Mouse (Mus musculus) Patski (cell line): ENCODE data around the gene Tnrc6c. TPM values are rescaled to one million over a fixed set of nuclear protein-coding genes. Genes with fewer than 3 reads are reported as not detected.

Source experiments
- ATAC-seq: fragments of 100-300 bp; one replicate; pipeline ENCODE4 v1.8.0; 2021
- CTCF ChIA-PET: fragments of 350-600 bp; sonication (Branson Sonifier 250); formaldehyde crosslinking; loops from one replicate; lab custom pipeline; 2022; ENCODE audit warnings: inconsistent platforms; lab: Charles Lee
- POLR2A ChIA-PET: fragments of 350-600 bp; sonication (Branson Sonifier 250); formaldehyde crosslinking; loops from one replicate; lab custom pipeline; 2022; ENCODE audit warnings: antibody characterized with exemption, inconsistent platforms; lab: Charles Lee
- DNase-seq: peaks from one replicate; pipeline ENCODE4 v3.0.0-alpha.2; 2011; ENCODE audit warnings: low read depth, low spot score
- H3K27me3 ChIP-seq: fragments of 371-371 bp; one replicate; pipeline ENCODE4 v1.5.1; 2021
- CTCF ChIP-seq: fragments of 100-300 bp; IDR thresholded peaks from one replicate; pipeline ENCODE4 v1.5.1; 2021
- in situ Hi-C: fragments of 300-500 bp; cut with MboI; formaldehyde crosslinking; loops from 3 replicates; pipeline ENCODE4 v1.11.1; 2018; ENCODE audit warnings: low pct_unique_long_range_greater_than_20kb, mixed read lengths
- polyA plus RNA-seq: library from polyadenylated mRNA; unstranded; gene quantifications from one replicate; pipeline ENCODE4 v1.2.3, GENCODE M21; 2021

Tnrc6c gene
- polyA plus RNA-seq, 1 experiment from 2014 or later, result 21.1 TPM

GRCm38 (mm10) chr11:117796954-117797353 is 142.9 kb downstream of the Tnrc6c start:
- TF ChIP-seq CTCF, result no peak
- CTCF ChIA-PET, result interaction anchor here (1.7 kb wide), 1 partner anchor 28 kb away, joined by 4 read pairs; no protein-coding TSS in a partner anchor
- POLR2A ChIA-PET, result interaction anchor here (0.6 kb wide), 1 partner anchor 208 kb away, joined by 3 read pairs; no protein-coding TSS in a partner anchor
- in situ Hi-C loops, result no loop called here
- DNase-seq, result no peak
- no peak for ATAC-seq
- H3K27me3 ChIP-seq, result no peaks in the 10 kb centered on the region

- in situ Hi-C loops, result no loop called here
- DNase-seq (no peak), ATAC-seq (no peak)
- CTCF ChIA-PET, result interaction anchor here (1.7 kb wide), 1 partner anchor 27 kb away, joined by 4 read pairs; no protein-coding TSS in a partner anchor
- TF ChIP-seq CTCF, result no peak
- POLR2A ChIA-PET, result interaction anchor here (1.1 kb wide), 1 partner anchor 28 kb away, joined by 3 read pairs; the partner anchor contains the start of genes Afmid and Tk1
- H3K27me3 ChIP-seq, result no peaks in the 10 kb centered on the region
Observed at GRCm38 (mm10) chr11:117797511-117798159, 143.5 kb downstream of the Tnrc6c start, which contains the start of gene 6030468B19Rik. Gene 6030468B19Rik, plus strand, starts transcription at chr11:117797660.

- no peak for ATAC-seq
- in situ Hi-C loops, result no loop called here
Observed at GRCm38 (mm10) chr11:117798160-117798541, 144.1 kb downstream of the Tnrc6c start.

GRCm38 (mm10) chr11:117799174-117799573 is 145.1 kb downstream of the Tnrc6c start:
- no peaks in the 10 kb centered on the region for H3K27me3 ChIP-seq
- no peak for DNase-seq
- TF ChIP-seq CTCF, result no peak
- ATAC-seq, result no peak
- in situ Hi-C loops, result no loop called here
- ChIA-PET POLR2A (no interaction called here), CTCF (no interaction called here)

More at GRCm38 (mm10) chr11:117798160-117798541, 144.1 kb downstream of the Tnrc6c start:
- no peak for DNase-seq
- POLR2A ChIA-PET, result interaction anchor here (1.1 kb wide), 1 partner anchor 27 kb away, joined by 3 read pairs; the partner anchor contains the start of genes Afmid and Tk1
- CTCF ChIA-PET, result interaction anchor here (1.7 kb wide), 1 partner anchor 27 kb away, joined by 4 read pairs; no protein-coding TSS in a partner anchor
- no peak for TF ChIP-seq CTCF
- H3K27me3 ChIP-seq, result no peaks in the 10 kb centered on the region

- CTCF ChIA-PET, result no interaction called here
- no peaks in the 10 kb centered on the region for H3K27me3 ChIP-seq
- TF ChIP-seq CTCF, result no peak
- DNase-seq (no peak), ATAC-seq (no peak)
- in situ Hi-C loops, result no loop called here
- POLR2A ChIA-PET, result no interaction called here
Observed at GRCm38 (mm10) chr11:117800038-117800437, 145.9 kb downstream of the Tnrc6c start.

- TF ChIP-seq CTCF, result no peak
- POLR2A ChIA-PET, result no interaction called here
- DNase-seq (no peak), ATAC-seq (no peak)
- CTCF ChIA-PET, result no interaction called here
- in situ Hi-C loops, result no loop called here
- H3K27me3 ChIP-seq, result no peaks in the 10 kb centered on the region
Observed at GRCm38 (mm10) chr11:117801650-117802049, 147.6 kb downstream of the Tnrc6c start.

GRCm38 (mm10) chr11:117803166-117803688 is 149.1 kb downstream of the Tnrc6c start:
- no peak for DNase-seq
- H3K27me3 ChIP-seq, result no peaks in the 10 kb centered on the region
- no peak for TF ChIP-seq CTCF
- ChIA-PET POLR2A (no interaction called here), CTCF (no interaction called here)
- in situ Hi-C loops, result no loop called here
- no peak for ATAC-seq

GRCm38 (mm10) chr11:117806781-117807180 is 152.7 kb downstream of the Tnrc6c start:
- in situ Hi-C loops, result no loop called here
- DNase-seq, result no peak
- CTCF ChIA-PET, result interaction anchor here (2.3 kb wide), 1 partner anchor 17 kb away, joined by 7 read pairs; no protein-coding TSS in a partner anchor
- no peak for ATAC-seq
- POLR2A ChIA-PET, result no interaction called here
- no peaks in the 10 kb centered on the region for H3K27me3 ChIP-seq
- TF ChIP-seq CTCF, result no peak

- ATAC-seq, result peak; percentile 13
Observed at GRCm38 (mm10) chr11:117809407-117810311, 155.6 kb downstream of the Tnrc6c start, which contains the start of the genes Gm20708 and Syngr2. Gene Gm20708, plus strand, starts transcription at chr11:117809668. Gene Syngr2, plus strand, starts transcription at chr11:117809668.

More at GRCm38 (mm10) chr11:117809407-117810311, 155.6 kb downstream of the Tnrc6c start, which contains the start of the genes Gm20708 and Syngr2:
- DNase-seq, result no peak
- ChIA-PET CTCF (interaction anchor here (1.1 to 1.3 kb wide), 2 partner anchors 20 to 100 kb away, joined by 3 to 5 read pairs; no protein-coding TSS in a partner anchor), POLR2A (interaction anchor here (0.7 to 1.4 kb wide), 4 partner anchors 9 to 20 kb away, joined by 3 to 6 read pairs (median 4); no protein-coding TSS in a partner anchor)
- in situ Hi-C loops, result no loop called here
- no peak for TF ChIP-seq CTCF
- H3K27me3 ChIP-seq, result no peaks in the 10 kb centered on the region
